Mouse (Mus musculus) lung, postnatal 4 days (tissue): Measurements from ENCODE around the gene Gpr141.

Source experiments
- DNase-seq, 2 experiments: peaks; one replicate each; pipeline ENCODE4 v3.0.0; 2021

The Gpr141 gene

DNA sequence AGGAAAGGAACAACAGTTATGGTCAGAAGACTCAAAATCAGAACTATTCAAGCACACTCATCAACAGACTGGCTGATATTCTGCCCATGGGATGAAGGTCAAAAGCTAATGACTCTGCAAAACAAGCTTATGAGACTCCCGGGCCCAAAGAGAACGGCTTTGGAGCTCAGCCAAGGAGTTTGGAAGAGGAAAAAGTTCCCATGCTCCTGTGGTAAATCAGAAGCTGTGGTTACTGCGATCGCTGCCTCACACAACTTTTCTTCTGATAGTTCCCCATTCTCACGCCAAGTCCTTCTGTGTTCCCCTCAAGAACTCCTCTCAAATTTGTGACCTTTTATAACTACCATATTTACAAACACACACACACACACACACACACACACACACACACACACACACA lies 105.1 kb downstream of the Gpr141 start:
- peak; percentile 17 to 26 for DNase-seq

DNA sequence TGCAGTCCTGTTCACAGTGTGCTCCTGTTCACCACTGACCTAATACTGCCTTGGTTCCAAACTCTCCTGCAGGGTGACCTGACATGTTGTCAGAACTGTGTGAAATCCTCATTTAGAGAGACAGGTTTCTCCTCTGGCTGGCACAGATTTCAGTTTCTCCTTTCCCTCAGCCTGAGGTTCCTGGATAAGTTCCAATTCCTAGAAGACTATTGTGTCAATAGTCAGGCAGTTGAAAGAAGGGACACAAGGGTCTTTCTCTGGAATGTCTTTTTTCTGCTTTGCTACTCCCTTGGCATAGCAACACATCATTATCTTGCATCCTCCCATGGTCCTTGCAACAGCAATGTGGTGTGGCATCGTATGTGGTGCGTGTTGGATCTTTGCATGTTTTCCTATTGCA lies 106.9 kb downstream of the Gpr141 start:
- no peak for DNase-seq

DNA sequence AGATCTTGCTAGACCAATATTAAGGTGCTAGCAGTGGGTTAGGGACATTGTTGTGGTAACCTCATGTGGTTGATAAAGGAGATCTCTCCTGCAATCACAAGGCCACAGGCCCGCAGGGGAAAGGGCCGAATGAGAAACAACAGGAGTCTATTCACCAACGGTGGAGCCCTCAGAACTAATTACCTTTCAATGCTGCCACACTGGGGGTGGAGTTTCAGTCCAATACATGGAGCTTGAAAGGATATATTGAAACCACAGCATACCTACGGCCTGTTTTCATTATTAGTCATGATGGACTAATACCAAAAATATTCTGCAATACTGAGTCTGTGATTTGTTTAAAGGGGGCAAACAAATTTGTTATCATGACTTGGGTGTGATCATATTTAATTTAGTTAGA lies 120.3 kb downstream of the Gpr141 start:
- no peak for DNase-seq

DNA sequence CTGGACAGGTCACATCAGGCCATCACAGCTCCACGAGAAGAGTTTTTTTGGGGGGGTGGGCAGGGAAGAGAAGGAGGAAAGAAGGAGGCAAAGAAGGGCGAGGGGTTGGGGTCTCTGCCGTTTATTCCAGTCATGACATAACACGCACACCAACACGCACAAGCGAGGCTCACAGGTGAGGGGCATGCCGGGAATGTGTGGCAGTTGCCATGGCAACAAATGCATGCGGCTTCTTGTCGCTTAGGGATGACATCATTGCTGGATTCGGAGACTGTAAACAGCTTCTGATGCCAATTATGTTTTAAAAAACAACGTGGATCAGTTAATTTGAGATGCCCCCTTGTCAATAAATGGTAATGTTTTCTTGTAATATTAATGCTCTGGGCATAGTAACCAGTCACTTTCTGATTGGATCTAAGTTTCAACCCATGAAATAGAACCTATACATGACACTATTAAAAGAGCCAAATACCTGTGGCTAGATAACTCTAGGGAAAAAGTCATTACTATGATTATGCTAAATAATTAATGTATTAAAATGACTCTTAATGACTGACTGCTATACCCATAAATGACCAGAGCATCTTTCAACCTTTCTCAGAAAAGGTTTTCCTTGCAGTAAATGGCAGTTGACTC lies 122.5 kb downstream of the Gpr141 start:
- peak in 1 of 2 experiments; percentile 19 for DNase-seq

DNA sequence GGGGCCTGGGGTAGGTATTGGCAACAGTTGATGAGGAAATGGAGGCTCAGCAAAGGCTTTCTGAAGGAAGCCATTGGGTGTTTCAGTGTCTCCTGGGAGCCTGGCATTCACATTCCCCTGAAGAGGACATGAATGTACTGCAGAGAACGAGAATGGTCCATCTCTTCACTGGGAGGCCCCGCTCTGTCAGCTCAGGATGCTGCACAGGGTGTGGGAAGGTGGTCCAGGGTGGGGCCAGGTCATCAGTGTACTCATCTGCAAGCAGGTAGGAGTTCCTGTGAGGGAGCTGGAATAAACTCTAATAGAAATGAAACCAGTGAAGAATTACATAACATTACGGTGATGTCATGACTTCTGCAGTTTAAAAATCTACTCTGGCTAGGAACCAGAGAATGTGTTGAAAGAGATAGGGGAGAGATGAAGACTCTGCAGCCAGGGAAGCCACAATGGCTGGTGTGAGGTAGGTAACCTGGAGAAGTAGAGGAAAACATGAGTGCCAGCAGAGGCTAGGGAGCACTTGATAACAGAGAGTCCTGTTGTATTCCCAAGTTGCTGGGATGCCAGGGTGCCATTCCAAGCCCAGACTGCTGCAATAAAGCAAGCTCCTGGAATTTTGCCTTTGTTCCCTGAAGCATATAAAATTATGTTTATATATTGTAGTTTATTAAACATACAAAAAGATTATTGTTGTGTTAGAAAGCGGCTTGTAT lies 123.2 kb downstream of the Gpr141 start:
- no peak for DNase-seq
